In genomic region chr4:135175406-135176120, GRCm38 (mm10) we compare ENCODE assay signal across 8 mouse cellular contexts. TPM values are rescaled to one million over a fixed set of nuclear protein-coding genes. Genes with fewer than 3 reads are reported as not detected.
DNase-seq lines count a peak whose midpoint lies in the region; ATAC-seq and TF ChIP-seq lines count a peak whose summit lies in the region.

No protein-coding gene starts in this region.

- no peaks in the 10 kb centered on the region for H3K79me2 ChIP-seq in heart, adult 2 months (replicated peaks; ENCODE audit: control insufficient read depth, insufficient read depth, low read length)

- intact Hi-C loops in heart, adult 2 months (cut with DNase I), result no loop called here

- H3K4me1 ChIP-seq in heart, adult 2 months (ENCODE audit: control insufficient read depth, insufficient read depth, low read length), result no peaks in the 10 kb centered on the region
- H3K4me1 ChIP-seq in hindbrain, embryonic 13.5 days (replicated peaks), result peaks cover 15% of the 10 kb centered on the region
- H3K4me1 ChIP-seq in midbrain, embryonic 12.5 days, result peaks cover 11% of the 10 kb centered on the region
- H3K4me1 ChIP-seq in cerebellum, adult 2 months (ENCODE audit: control insufficient read depth, insufficient read depth, low read length), result no peaks in the 10 kb centered on the region

- no peak for TF ChIP-seq CTCF in heart, adult 2 months (IDR thresholded peaks at IDR 0.05)
- no peak for TF ChIP-seq CTCF in cerebellum, adult 2 months (IDR thresholded peaks at IDR 0.05; ENCODE audit: borderline replicate concordance, insufficient read depth, low read depth, low read length)

- H3K4me3 ChIP-seq in heart, adult 2 months, result no peak overlapping the region
- peak overlapping the region; percentile 31 for H3K4me3 ChIP-seq in hindbrain, embryonic 13.5 days
- peak overlapping the region; percentile 35 for H3K4me3 ChIP-seq in midbrain, embryonic 12.5 days
- H3K4me3 ChIP-seq in cerebellum, adult 2 months (replicated peaks; ENCODE audit: insufficient read depth, low read depth, low read length), result no peak overlapping the region

- no peak for DNase-seq in heart, adult 2 months
- DNase-seq in heart, adult 8-10 months (ENCODE audit: low spot score), result no peak
- peak; percentile 60 for DNase-seq in embryo, embryonic 9.5 days (ENCODE audit: extremely low spot score)
- no peak for DNase-seq in cerebellum, adult 2 months
- no peak for DNase-seq in layer of hippocampus, postnatal 10 days (ENCODE audit: low spot score in 2 of 2)
- DNase-seq in spleen, adult 18-20 months, result no peak

- H3K9me3 ChIP-seq in hindbrain, embryonic 13.5 days, result no peaks in the 10 kb centered on the region
- H3K9me3 ChIP-seq in midbrain, embryonic 12.5 days, result no peaks in the 10 kb centered on the region

- peak overlapping the region; percentile 56 for H3K4me2 ChIP-seq in hindbrain, embryonic 13.5 days
- H3K4me2 ChIP-seq in midbrain, embryonic 12.5 days (replicated peaks), result peak overlapping the region; percentile 56

- no peak overlapping the region for H3K27ac ChIP-seq in heart, adult 2 months
- no peak overlapping the region for H3K27ac ChIP-seq in hindbrain, embryonic 13.5 days
- no peak overlapping the region for H3K27ac ChIP-seq in midbrain, embryonic 12.5 days (replicated peaks)
- no peak overlapping the region for H3K27ac ChIP-seq in cerebellum, adult 2 months (ENCODE audit: insufficient read depth, low read length)

- H3K36me3 ChIP-seq in heart, adult 2 months (ENCODE audit: control insufficient read depth, insufficient read depth, low read length), result no peaks in the 10 kb centered on the region
- no peaks in the 10 kb centered on the region for H3K36me3 ChIP-seq in hindbrain, embryonic 13.5 days
- H3K36me3 ChIP-seq in midbrain, embryonic 12.5 days, result no peaks in the 10 kb centered on the region

- peaks cover 7% of the 10 kb centered on the region for H3K27me3 ChIP-seq in heart, adult 2 months (ENCODE audit: control insufficient read depth, insufficient read depth, low read length)
- peaks cover 84% of the 10 kb centered on the region for H3K27me3 ChIP-seq in hindbrain, embryonic 13.5 days
- H3K27me3 ChIP-seq in midbrain, embryonic 12.5 days, result peaks cover 52% of the 10 kb centered on the region
- H3K27me3 ChIP-seq in cerebellum, adult 2 months (ENCODE audit: control insufficient read depth, insufficient read depth, low read length), result 0 out of 2 replicates have a peak, but pooled peaks cover 2% of the 10 kb centered on the region

- TF ChIP-seq EP300 in heart, adult 2 months (IDR thresholded peaks at IDR 0.05; ENCODE audit: insufficient read depth, low read depth, low read length), result no peak

- TF ChIP-seq POLR2A in heart, adult 2 months (IDR thresholded peaks at IDR 0.05; ENCODE audit: insufficient read depth, low read depth, low read length), result no peak
- no peak for TF ChIP-seq POLR2A in cerebellum, adult 2 months (IDR thresholded peaks at IDR 0.05; ENCODE audit: borderline replicate concordance, insufficient read depth, low read length)

- whole genome bisulfite sequencing in heart, adult 2 months, result 18% methylated on average over 38 of the region's 38 CpGs
- 4% methylated on average over 38 of the region's 38 CpGs for WGBS in hindbrain, embryonic 13.5 days
- WGBS in midbrain, embryonic 12.5 days, result 6% methylated on average over 38 of the region's 38 CpGs
- WGBS in cerebellum, adult 2 months, result 10% methylated on average over 38 of the region's 38 CpGs

- H3K9ac ChIP-seq in heart, adult 2 months (ENCODE audit: low read depth, low read length), result 0 out of 2 replicates have a peak overlapping the region, but pooled peaks have one; percentile 19
- peak overlapping the region; percentile 66 for H3K9ac ChIP-seq in hindbrain, embryonic 13.5 days
- H3K9ac ChIP-seq in midbrain, embryonic 12.5 days (replicated peaks), result peak overlapping the region; percentile 50

- peak; percentile 19; the same call in 1 of the 2 replicates for ATAC-seq in hindbrain, embryonic 13.5 days (ENCODE audit: low FRiP score)
- ATAC-seq in midbrain, embryonic 12.5 days (ENCODE audit: low FRiP score, low read depth), result no peak

RNA-seq across cellular contexts. Expression of gene Runx3, which starts 55.1 kb away (rescaled TPM):
- 1 to 10 TPM in 1 of 2 experiments, under 1 TPM in 1; 0.97 to 1.2 TPM for total RNA-seq in heart, adult 2 months (2021)
- polyA plus RNA-seq in heart, adult 2 months (2012; rRNA removed), result 0.15 and 0.39 TPM in 2 replicates
- under 1 TPM; 0.35 to 0.69 (median 0.49) TPM for total RNA-seq in heart, adult 8-10 months (2022)
- polyA plus RNA-seq in hindbrain, embryonic 13.5 days (2015; fragmentation: Nextera tagmentation; extraction: Ambion mirVana), result 0.10 and 0.27 TPM in 2 replicates
- 0.05 TPM in 1 of 2 replicates, not detected in the other for polyA plus RNA-seq in midbrain, embryonic 12.5 days (2016; fragmentation: Nextera tagmentation; extraction: Ambion mirVana)
- polyA plus RNA-seq in cerebellum, adult 2 months (2012; rRNA removed), result 0.05 TPM in 1 of 2 replicates, not detected in the other
- not detected for total RNA-seq in layer of hippocampus, postnatal 10 days (2021)

Comparison
In these comparisons a context has a peak if more than half of its experiments do, and no peak if none do; other contexts are left out.
1. H3K4me3 ChIP-seq: peak in hindbrain, embryonic 13.5 days (single experiment) and midbrain, embryonic 12.5 days (single experiment); none in heart, adult 2 months (single experiment) and cerebellum, adult 2 months (single experiment).
2. Peak in every context shown above with its lines, with median percentiles within 50 percentile points of each other: H3K9ac ChIP-seq.